Mouse (Mus musculus) kidney, embryonic 16.5 days (tissue): ENCODE measurements around the gene Pld5. TPM values are rescaled to one million over a fixed set of nuclear protein-coding genes. Genes with fewer than 3 reads are reported as not detected.
A peak's percentile ranks its signal among the peaks of the same experiment; 100 is the strongest.

Experiments
- ATAC-seq: fragments of 200-750 bp; cut with Nextera tagmentation; 2 replicates; pipeline ENCODE4 v1.8.0; 2017; ENCODE audit warnings: moderate TSS enrichment; ENCODE audit not compliant: low FRiP score, low TSS enrichment
- H3K27ac ChIP-seq: fragments of 300-500 bp; sonication (generic); 2 replicates; pipeline ENCODE4 v1.5.1; 2014; ENCODE audit warnings: low read length
- H3K27me3 ChIP-seq: fragments of 300-500 bp; sonication (generic); 2 replicates; pipeline ENCODE4 v1.6.1; 2014; ENCODE audit warnings: low read length, control low read depth, mixed read lengths; ENCODE audit not compliant: insufficient read depth
- H3K36me3 ChIP-seq: fragments of 300-500 bp; sonication (generic); 2 replicates; pipeline ENCODE4 v1.6.1; 2014; ENCODE audit warnings: low read length, control low read depth, mixed read lengths; ENCODE audit not compliant: insufficient read depth
- H3K4me1 ChIP-seq: fragments of 300-500 bp; sonication (generic); 2 replicates; pipeline ENCODE4 v1.6.1; 2014; ENCODE audit warnings: low read length, control low read depth, mixed read lengths; ENCODE audit not compliant: insufficient read depth
- H3K4me2 ChIP-seq: fragments of 300-500 bp; sonication (generic); replicated peaks from 2 replicates; pipeline ENCODE4 v1.6.1; 2014; ENCODE audit warnings: low read depth, low read length
- H3K4me3 ChIP-seq: fragments of 300-500 bp; sonication (generic); 2 replicates; pipeline ENCODE4 v1.5.1; 2014; ENCODE audit warnings: mild to moderate bottlenecking, low read length
- H3K9ac ChIP-seq: fragments of 300-500 bp; sonication (generic); replicated peaks from 2 replicates; pipeline ENCODE4 v1.6.1; 2014; ENCODE audit warnings: low read length
- H3K9me3 ChIP-seq: fragments of 300-500 bp; sonication (generic); 2 replicates; pipeline ENCODE4 v1.6.1; 2016; ENCODE audit warnings: low read length, control low read depth
- WGBS: fragments of 180-500 bp; shearing (Covaris S2); extraction: QIAGEN DNeasy Blood & Tissue Kit; methylation state at CpG from one replicate; pipeline ENCODE4 v1.1.7; 2014; 5-methylcytosine and 5-hydroxymethylcytosine counted together
- polyA plus RNA-seq: library from polyadenylated mRNA; unstranded; fragments of >200 nt; fragmentation: Nextera tagmentation; extraction: Ambion mirVana; gene quantifications from 2 replicates; pipeline ENCODE4 v1.2.1, GENCODE M21; 2015

The Pld5 gene
- polyA plus RNA-seq, 1 experiment from 2014 or later: 1.9 TPM

GRCm38 (mm10) chr1:176074526-176074925, 200.6 kb downstream of the Pld5 start:
- Histone ChIP-seq H3K27me3 (no peaks in the 10 kb centered on the region), H3K4me1 (no peaks in the 10 kb centered on the region), H3K4me2 (no peak overlapping the region), H3K9ac (no peak overlapping the region), H3K27ac (no peak overlapping the region), H3K9me3 (no peaks in the 10 kb centered on the region), H3K4me3 (no peak overlapping the region), H3K36me3 (no peaks in the 10 kb centered on the region)
- no peak for ATAC-seq
- 55% methylated on average over 5 of the region's 5 CpGs for WGBS

GRCm38 (mm10) chr1:176065281-176065680, 209.8 kb downstream of the Pld5 start:
- Histone ChIP-seq H3K36me3 (no peaks in the 10 kb centered on the region), H3K27ac (0 out of 2 replicates have a peak overlapping the region, but pooled peaks have one; percentile 40), H3K4me3 (no peak overlapping the region), H3K9ac (no peak overlapping the region), H3K4me1 (no peaks in the 10 kb centered on the region), H3K9me3 (no peaks in the 10 kb centered on the region), H3K27me3 (no peaks in the 10 kb centered on the region), H3K4me2 (no peak overlapping the region)
- ATAC-seq: peak; percentile 76; the same call in 1 of the 2 replicates

- Histone ChIP-seq H3K9me3 (no peaks in the 10 kb centered on the region), H3K27me3 (no peaks in the 10 kb centered on the region), H3K4me1 (no peaks in the 10 kb centered on the region), H3K36me3 (no peaks in the 10 kb centered on the region), H3K4me2 (no peak overlapping the region), H3K4me3 (no peak overlapping the region), H3K27ac (no peak overlapping the region), H3K9ac (no peak overlapping the region)
- peak; percentile 31; the same call in 1 of the 2 replicates for ATAC-seq
Measured at GRCm38 (mm10) chr1:176064471-176064870, 210.6 kb downstream of the Pld5 start.

- Histone ChIP-seq H3K36me3 (no peaks in the 10 kb centered on the region), H3K9ac (no peak overlapping the region), H3K9me3 (no peaks in the 10 kb centered on the region), H3K27me3 (no peaks in the 10 kb centered on the region), H3K4me1 (no peaks in the 10 kb centered on the region), H3K4me2 (no peak overlapping the region), H3K27ac (no peak overlapping the region), H3K4me3 (no peak overlapping the region)
- WGBS: 50% methylated on average over 1 of the region's 1 CpGs
- no peak for ATAC-seq
Measured at GRCm38 (mm10) chr1:176053653-176054052, 221.5 kb downstream of the Pld5 start.

GRCm38 (mm10) chr1:176046995-176047394, 228.1 kb downstream of the Pld5 start:
- Histone ChIP-seq H3K4me3 (no peak overlapping the region), H3K4me1 (peaks cover 6% of the 10 kb centered on the region; the same call in 1 of the 2 replicates), H3K36me3 (no peaks in the 10 kb centered on the region), H3K4me2 (no peak overlapping the region), H3K9ac (no peak overlapping the region), H3K27me3 (no peaks in the 10 kb centered on the region), H3K27ac (no peak overlapping the region), H3K9me3 (no peaks in the 10 kb centered on the region)
- ATAC-seq: no peak
- 50% methylated on average over 5 of the region's 5 CpGs for WGBS

- Histone ChIP-seq H3K4me3 (no peak overlapping the region), H3K9ac (no peak overlapping the region), H3K9me3 (no peaks in the 10 kb centered on the region), H3K27ac (no peak overlapping the region), H3K4me2 (no peak overlapping the region), H3K36me3 (no peaks in the 10 kb centered on the region), H3K27me3 (no peaks in the 10 kb centered on the region), H3K4me1 (peaks cover 6% of the 10 kb centered on the region; the same call in 1 of the 2 replicates)
- peak; percentile 74 for ATAC-seq
- WGBS: 91% methylated on average over 1 of the region's 1 CpGs
Measured at GRCm38 (mm10) chr1:176046375-176046774, 228.7 kb downstream of the Pld5 start.

- Histone ChIP-seq H3K9me3 (no peaks in the 10 kb centered on the region), H3K4me3 (no peak overlapping the region), H3K27ac (no peak overlapping the region), H3K9ac (no peak overlapping the region), H3K27me3 (no peaks in the 10 kb centered on the region), H3K4me2 (no peak overlapping the region), H3K36me3 (no peaks in the 10 kb centered on the region), H3K4me1 (peaks cover 6% of the 10 kb centered on the region; the same call in 1 of the 2 replicates)
- ATAC-seq: no peak
- WGBS: 78% methylated on average over 4 of the region's 4 CpGs
Measured at GRCm38 (mm10) chr1:176043056-176043455, 232.1 kb downstream of the Pld5 start.

GRCm38 (mm10) chr1:176039923-176040322, 235.2 kb downstream of the Pld5 start:
- H3K27me3 ChIP-seq: no peaks in the 10 kb centered on the region
- no peak for ATAC-seq
- H3K9ac ChIP-seq: no peak overlapping the region
- no peak overlapping the region for H3K27ac ChIP-seq
- no peak overlapping the region for H3K4me3 ChIP-seq
- H3K36me3 ChIP-seq: no peaks in the 10 kb centered on the region
- 72% methylated on average over 3 of the region's 3 CpGs for WGBS
- no peaks in the 10 kb centered on the region for H3K4me1 ChIP-seq
- H3K9me3 ChIP-seq: no peaks in the 10 kb centered on the region; the same call in 1 of the 2 replicates
- no peak overlapping the region for H3K4me2 ChIP-seq

GRCm38 (mm10) chr1:176036028-176036427, 239.1 kb downstream of the Pld5 start:
- no peaks in the 10 kb centered on the region; the same call in 1 of the 2 replicates for H3K9me3 ChIP-seq
- H3K36me3 ChIP-seq: no peaks in the 10 kb centered on the region
- H3K9ac ChIP-seq: no peak overlapping the region
- no peak overlapping the region for H3K27ac ChIP-seq
- H3K27me3 ChIP-seq: no peaks in the 10 kb centered on the region
- no peak for ATAC-seq
- H3K4me1 ChIP-seq: 0 out of 2 replicates have a peak, but pooled peaks cover 2% of the 10 kb centered on the region
- 71% methylated on average over 3 of the region's 3 CpGs for WGBS
- no peak overlapping the region for H3K4me2 ChIP-seq
- no peak overlapping the region for H3K4me3 ChIP-seq

GRCm38 (mm10) chr1:176034699-176035098, 240.4 kb downstream of the Pld5 start:
- Histone ChIP-seq H3K27ac (no peak overlapping the region), H3K9ac (no peak overlapping the region), H3K27me3 (no peaks in the 10 kb centered on the region), H3K9me3 (no peaks in the 10 kb centered on the region; the same call in 1 of the 2 replicates), H3K4me1 (0 out of 2 replicates have a peak, but pooled peaks cover 2% of the 10 kb centered on the region), H3K4me2 (no peak overlapping the region), H3K4me3 (no peak overlapping the region), H3K36me3 (no peaks in the 10 kb centered on the region)
- ATAC-seq: no peak
- WGBS: 72% methylated on average over 6 of the region's 6 CpGs
